Mouse (Mus musculus) urinary bladder, postnatal 14 days (tissue): ENCODE data around the gene Hs6st1.

Experiments used
- DNase-seq: peaks from one replicate; pipeline ENCODE4 v3.0.0; 2021; ENCODE audit warnings: low spot score

The Hs6st1 gene

GRCm38 (mm10) chr1:36129881-36130280, 61.7 kb downstream of the Hs6st1 start:
- DNase-seq: no peak

DNA sequence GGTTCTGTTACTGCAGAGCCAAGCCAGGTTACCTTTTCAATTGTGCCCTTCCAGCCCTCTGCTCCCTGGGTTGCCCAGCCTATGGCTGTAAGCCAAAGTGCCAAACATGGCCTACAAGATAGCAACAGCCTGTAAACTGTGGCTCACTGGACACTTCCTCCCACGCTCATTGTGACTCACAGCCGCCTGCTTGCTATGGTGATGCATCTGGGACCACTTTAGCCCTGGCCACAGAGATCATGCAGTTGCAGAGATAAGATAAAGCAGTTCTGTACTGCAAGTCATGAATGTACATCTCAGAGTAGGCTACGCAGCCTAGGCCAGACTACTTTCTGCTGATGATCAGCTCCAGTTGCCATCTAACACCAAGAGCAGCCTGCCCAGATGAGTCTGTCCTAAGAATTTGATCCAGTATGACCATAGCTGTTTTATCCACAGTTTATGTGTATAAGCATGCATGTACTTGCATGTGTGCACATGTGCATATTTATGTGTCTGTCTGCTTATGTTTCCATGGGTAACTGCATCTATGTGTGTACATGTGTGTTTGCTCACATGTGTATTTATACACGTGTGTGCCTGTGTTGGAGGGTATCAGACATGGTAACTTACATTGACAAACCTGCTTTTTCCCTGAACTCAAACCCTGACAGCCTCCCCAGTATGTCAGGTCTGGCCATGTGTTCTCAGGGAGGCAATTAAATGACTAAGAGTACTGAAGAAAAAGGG, 62.3 kb downstream of the Hs6st1 start:
- DNase-seq: peak; percentile 21

- DNase-seq: no peak
Measured at GRCm38 (mm10) chr1:36131154-36131553, 63.0 kb downstream of the Hs6st1 start.

- no peak for DNase-seq
Measured at GRCm38 (mm10) chr1:36131766-36132165, 63.6 kb downstream of the Hs6st1 start.

GRCm38 (mm10) chr1:36132211-36132610, 64.0 kb downstream of the Hs6st1 start:
- DNase-seq: no peak

GRCm38 (mm10) chr1:36133041-36133440, 64.8 kb downstream of the Hs6st1 start:
- DNase-seq: no peak

GRCm38 (mm10) chr1:36133647-36134046, 65.4 kb downstream of the Hs6st1 start:
- no peak for DNase-seq

- peak; percentile 78 for DNase-seq
Measured at GRCm38 (mm10) chr1:36134584-36134983, 66.4 kb downstream of the Hs6st1 start.

GRCm38 (mm10) chr1:36140311-36140710, 72.1 kb downstream of the Hs6st1 start:
- DNase-seq: no peak

DNA sequence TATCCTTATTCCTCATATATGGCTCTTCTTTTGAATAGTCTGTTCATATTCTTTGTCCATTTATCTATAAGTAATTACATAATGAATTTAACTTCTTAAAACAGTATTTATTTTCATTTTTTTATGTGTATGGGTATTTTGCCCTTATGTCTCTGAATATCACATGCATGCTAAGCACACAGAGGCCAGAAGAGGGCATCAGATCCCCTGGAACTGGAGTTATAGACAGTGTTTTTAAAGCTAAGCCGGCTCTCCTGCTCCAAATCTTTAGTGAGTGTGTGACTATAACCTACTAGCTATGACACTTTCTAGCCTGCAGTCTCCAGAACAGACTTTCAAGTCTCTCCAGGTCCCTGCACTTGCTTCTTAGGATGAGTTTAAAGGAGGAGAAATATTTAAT, 76.8 kb downstream of the Hs6st1 start:
- peak; percentile 38 for DNase-seq

- DNase-seq: no peak
Measured at GRCm38 (mm10) chr1:36148809-36149208, 80.6 kb downstream of the Hs6st1 start.

DNA sequence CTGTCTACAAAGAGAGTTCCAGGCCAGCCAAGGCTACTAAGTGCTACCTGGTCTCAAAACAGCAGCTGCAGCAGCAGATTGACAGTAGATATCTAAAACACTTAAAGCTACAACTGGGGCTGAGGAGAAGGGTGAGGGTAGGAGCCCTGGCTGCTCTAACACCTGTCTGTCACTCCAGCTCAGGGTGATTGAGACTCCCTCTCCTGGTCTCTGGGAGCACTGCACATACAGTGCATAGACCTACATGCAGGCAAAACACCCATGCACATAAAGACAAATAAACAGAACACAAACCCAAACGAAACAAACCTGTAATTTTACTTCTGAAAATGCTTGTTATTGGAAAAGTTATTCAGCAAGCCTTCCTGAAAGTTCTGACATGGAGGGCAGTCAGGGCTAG, 81.2 kb downstream of the Hs6st1 start:
- DNase-seq: no peak
